8 mouse cellular contexts compared by ENCODE assay signal in the genomic region with DNA sequence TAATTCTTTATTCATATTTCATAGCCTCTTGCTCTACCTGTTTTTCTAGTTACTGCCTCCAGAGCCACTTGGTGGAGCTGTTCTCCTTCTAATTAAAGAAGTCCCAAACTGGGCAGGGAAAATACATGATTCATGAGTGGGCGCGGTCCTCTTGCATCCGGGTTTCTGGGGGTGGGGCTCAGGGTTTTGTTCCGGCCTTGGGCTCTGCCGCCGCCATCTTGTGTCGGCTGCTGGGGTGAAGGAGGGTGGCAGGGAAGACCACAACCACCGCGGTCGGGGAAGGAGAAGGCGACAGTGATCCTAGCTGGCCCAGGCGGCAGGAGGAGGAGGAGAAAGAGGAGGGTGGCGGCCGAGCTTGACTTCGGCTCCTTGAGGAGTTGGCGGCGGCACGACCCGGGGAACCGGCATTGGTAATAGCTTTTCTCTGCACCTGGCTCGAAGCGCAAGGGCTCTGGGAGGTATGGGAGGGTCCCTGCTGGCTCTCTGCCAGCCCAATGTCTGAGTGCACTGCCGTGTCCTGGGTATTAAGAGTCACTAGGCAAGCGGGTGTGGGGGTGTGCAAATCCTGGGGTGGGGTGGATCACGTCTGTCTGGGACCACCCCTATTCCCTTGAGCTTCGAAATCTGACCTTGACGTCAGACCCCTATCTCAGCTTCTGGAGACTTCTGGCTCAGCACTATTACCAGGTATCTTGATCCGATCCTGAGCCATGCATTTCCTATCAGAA. TPM values are rescaled to one million over a fixed set of nuclear protein-coding genes. Genes with fewer than 3 reads are reported as not detected.
DNase-seq lines count a peak whose midpoint lies in the region; ATAC-seq and TF ChIP-seq lines count a peak whose summit lies in the region.

No protein-coding gene starts in this region.

- peak overlapping the region; percentile 76 for H3K9ac ChIP-seq in ES-Bruce4 (ENCODE audit: low read depth, poor library complexity, severe bottlenecking)
- peak overlapping the region; percentile 85 for H3K9ac ChIP-seq in forebrain, embryonic 13.5 days
- H3K9ac ChIP-seq in neural tube, embryonic 15.5 days (replicated peaks) = peak overlapping the region; percentile 73

- peak; percentile 76 to 85 for DNase-seq in heart, postnatal 14 days
- peak; percentile 86 for DNase-seq in layer of hippocampus, adult 11-12 months (ENCODE audit: low spot score)
- DNase-seq in lung, adult 18-20 months = peak; percentile 87 to 92
- peak; percentile 83 for DNase-seq in testis, postnatal 14 days (ENCODE audit: low spot score)

- WGBS in forebrain, embryonic 13.5 days = 8% methylated on average over 23 of the region's 28 CpGs
- 11% methylated on average over 25 of the region's 28 CpGs for WGBS in neural tube, embryonic 15.5 days

- TF ChIP-seq POLR2A in ES-Bruce4 (IDR thresholded peaks at IDR 0.05; ENCODE audit: insufficient read depth, low read length) = no peak

- TF ChIP-seq CTCF in ES-Bruce4 (IDR thresholded peaks at IDR 0.05; ENCODE audit: low read depth, low read length) = no peak

- intact Hi-C loops in heart, postnatal 14 days (cut with DNase I) = loop anchor here (1.0 to 5.0 kb wide), 4 partner anchors 39 to 289 kb away; partner anchors contain the start of genes Elk1 and Usp11

- no peak for TF ChIP-seq EP300 in ES-Bruce4 (IDR thresholded peaks at IDR 0.05; ENCODE audit: insufficient read depth, low read depth, low read length)

- no peaks in the 10 kb centered on the region for H3K27me3 ChIP-seq in ES-Bruce4 (ENCODE audit: control insufficient read depth, insufficient read depth, low read length, poor library complexity, severe bottlenecking)
- no peaks in the 10 kb centered on the region for H3K27me3 ChIP-seq in forebrain, embryonic 13.5 days
- H3K27me3 ChIP-seq in neural tube, embryonic 15.5 days (replicated peaks) = no peaks in the 10 kb centered on the region

- no peaks in the 10 kb centered on the region for H3K9me3 ChIP-seq in ES-Bruce4 (replicated peaks; ENCODE audit: control insufficient read depth, insufficient read depth, low read length, poor library complexity, severe bottlenecking)
- no peaks in the 10 kb centered on the region; the same call in 1 of the 2 replicates for H3K9me3 ChIP-seq in forebrain, embryonic 13.5 days (replicated peaks)
- no peaks in the 10 kb centered on the region for H3K9me3 ChIP-seq in neural tube, embryonic 15.5 days (replicated peaks)

- peak; percentile 90 for ATAC-seq in cerebellum, adult (ENCODE audit: insufficient number of reproducible peaks, low FRiP score, low TSS enrichment)
- peak; percentile 92 for ATAC-seq in forebrain, embryonic 13.5 days
- peak; percentile 90 for ATAC-seq in neural tube, embryonic 15.5 days (ENCODE audit: low FRiP score)

- peak overlapping the region; percentile 82 for H3K27ac ChIP-seq in ES-Bruce4 (ENCODE audit: insufficient read depth, low read length)
- H3K27ac ChIP-seq in forebrain, embryonic 13.5 days = peak overlapping the region; percentile 83
- peak overlapping the region; percentile 88 for H3K27ac ChIP-seq in neural tube, embryonic 15.5 days (replicated peaks)

- peaks cover 22% of the 10 kb centered on the region for H3K36me3 ChIP-seq in ES-Bruce4 (ENCODE audit: control insufficient read depth, insufficient read depth, low read length, poor library complexity, severe bottlenecking)
- peaks cover 12% of the 10 kb centered on the region; the same call in 1 of the 2 replicates for H3K36me3 ChIP-seq in forebrain, embryonic 13.5 days (ENCODE audit: poor library complexity, severe bottlenecking)
- H3K36me3 ChIP-seq in neural tube, embryonic 15.5 days = no peaks in the 10 kb centered on the region

- no peaks in the 10 kb centered on the region for H3K4me1 ChIP-seq in ES-Bruce4 (ENCODE audit: control insufficient read depth, insufficient read depth, low read length)
- peaks cover 37% of the 10 kb centered on the region for H3K4me1 ChIP-seq in forebrain, embryonic 13.5 days
- H3K4me1 ChIP-seq in neural tube, embryonic 15.5 days = peaks cover 26% of the 10 kb centered on the region

- peak overlapping the region; percentile 85 for H3K4me3 ChIP-seq in ES-Bruce4 (ENCODE audit: low read depth, low read length)
- peak overlapping the region; percentile 60 for H3K4me3 ChIP-seq in forebrain, embryonic 13.5 days
- peak overlapping the region; percentile 58 for H3K4me3 ChIP-seq in neural tube, embryonic 15.5 days (replicated peaks)

- H3K4me2 ChIP-seq in forebrain, embryonic 13.5 days = peak overlapping the region; percentile 59
- H3K4me2 ChIP-seq in neural tube, embryonic 15.5 days = peak overlapping the region; percentile 58

RNA-seq across cellular contexts. Expression of gene Uba1, which starts 4.8 kb away (rescaled TPM):
- 387 and 391 TPM in 2 replicates for polyA plus RNA-seq in ES-Bruce4 (2011; ENCODE audit: insufficient read depth, insufficient read length, low read depth, missing spikeins)
- 334 and 366 TPM in 2 replicates for polyA plus RNA-seq in forebrain, embryonic 13.5 days (2015; fragmentation: Nextera tagmentation; extraction: Ambion mirVana)
- total RNA-seq in heart, postnatal 14 days (2021) = 100 to 1,000 TPM; 233 to 249 TPM
- polyA plus RNA-seq in neural tube, embryonic 15.5 days (2015; fragmentation: Nextera tagmentation; extraction: Ambion mirVana) = 314 and 341 TPM in 2 replicates

RNA-seq across cellular contexts. Expression of gene Cdk16, which starts 24.9 kb away (rescaled TPM):
- polyA plus RNA-seq in ES-Bruce4 (2011; ENCODE audit: insufficient read depth, insufficient read length, low read depth, missing spikeins) = 83.3 and 94.9 TPM in 2 replicates
- 101 and 106 TPM in 2 replicates for polyA plus RNA-seq in forebrain, embryonic 13.5 days (2015; fragmentation: Nextera tagmentation; extraction: Ambion mirVana)
- total RNA-seq in heart, postnatal 14 days (2021) = 100 to 1,000 TPM; 156 to 185 TPM
- polyA plus RNA-seq in neural tube, embryonic 15.5 days (2015; fragmentation: Nextera tagmentation; extraction: Ambion mirVana) = 154 and 167 TPM in 2 replicates

RNA-seq across cellular contexts. Expression of gene Usp11, which starts 40.8 kb away (rescaled TPM):
- 50.9 and 52.2 TPM in 2 replicates for polyA plus RNA-seq in ES-Bruce4 (2011; ENCODE audit: insufficient read depth, insufficient read length, low read depth, missing spikeins)
- polyA plus RNA-seq in forebrain, embryonic 13.5 days (2015; fragmentation: Nextera tagmentation; extraction: Ambion mirVana) = 69.6 and 76.4 TPM in 2 replicates
- total RNA-seq in heart, postnatal 14 days (2021) = 1 to 10 TPM; 4.8 to 5.2 TPM
- polyA plus RNA-seq in neural tube, embryonic 15.5 days (2015; fragmentation: Nextera tagmentation; extraction: Ambion mirVana) = 83.8 and 84.9 TPM in 2 replicates

RNA-seq across cellular contexts. Expression of gene Ndufb11, which starts 45.5 kb away (rescaled TPM):
- polyA plus RNA-seq in ES-Bruce4 (2011; ENCODE audit: insufficient read depth, insufficient read length, low read depth, missing spikeins) = 110 and 121 TPM in 2 replicates
- 203 and 233 TPM in 2 replicates for polyA plus RNA-seq in forebrain, embryonic 13.5 days (2015; fragmentation: Nextera tagmentation; extraction: Ambion mirVana)
- total RNA-seq in heart, postnatal 14 days (2021) = 100 to 1,000 TPM; 634 to 692 TPM
- polyA plus RNA-seq in neural tube, embryonic 15.5 days (2015; fragmentation: Nextera tagmentation; extraction: Ambion mirVana) = 244 and 252 TPM in 2 replicates

RNA-seq across cellular contexts. Expression of gene Rbm10, which starts 45.6 kb away (rescaled TPM):
- polyA plus RNA-seq in ES-Bruce4 (2011; ENCODE audit: insufficient read depth, insufficient read length, low read depth, missing spikeins) = 40.5 and 41.4 TPM in 2 replicates
- 76.6 and 83.1 TPM in 2 replicates for polyA plus RNA-seq in forebrain, embryonic 13.5 days (2015; fragmentation: Nextera tagmentation; extraction: Ambion mirVana)
- 10 to 100 TPM; 21.2 to 25.4 TPM for total RNA-seq in heart, postnatal 14 days (2021)
- polyA plus RNA-seq in neural tube, embryonic 15.5 days (2015; fragmentation: Nextera tagmentation; extraction: Ambion mirVana) = 47.2 and 52.2 TPM in 2 replicates

Comparison
In these comparisons a context has a peak if more than half of its experiments do, and no peak if none do; other contexts are left out.
1. Peak in every context shown above with its lines: DNase-seq, ATAC-seq, H3K4me3 ChIP-seq and H3K27ac ChIP-seq.